Mouse (Mus musculus): Measurements from ENCODE around the gene Hoxb13. TPM values are rescaled to one million over a fixed set of nuclear protein-coding genes. Genes with fewer than 3 reads are reported as not detected.

Gene Hoxb13
- polyA plus RNA-seq (2015; fragmentation: Nextera tagmentation; extraction: Ambion mirVana): 0.08 TPM in 1 of 2 replicates, not detected in the other

DNA sequence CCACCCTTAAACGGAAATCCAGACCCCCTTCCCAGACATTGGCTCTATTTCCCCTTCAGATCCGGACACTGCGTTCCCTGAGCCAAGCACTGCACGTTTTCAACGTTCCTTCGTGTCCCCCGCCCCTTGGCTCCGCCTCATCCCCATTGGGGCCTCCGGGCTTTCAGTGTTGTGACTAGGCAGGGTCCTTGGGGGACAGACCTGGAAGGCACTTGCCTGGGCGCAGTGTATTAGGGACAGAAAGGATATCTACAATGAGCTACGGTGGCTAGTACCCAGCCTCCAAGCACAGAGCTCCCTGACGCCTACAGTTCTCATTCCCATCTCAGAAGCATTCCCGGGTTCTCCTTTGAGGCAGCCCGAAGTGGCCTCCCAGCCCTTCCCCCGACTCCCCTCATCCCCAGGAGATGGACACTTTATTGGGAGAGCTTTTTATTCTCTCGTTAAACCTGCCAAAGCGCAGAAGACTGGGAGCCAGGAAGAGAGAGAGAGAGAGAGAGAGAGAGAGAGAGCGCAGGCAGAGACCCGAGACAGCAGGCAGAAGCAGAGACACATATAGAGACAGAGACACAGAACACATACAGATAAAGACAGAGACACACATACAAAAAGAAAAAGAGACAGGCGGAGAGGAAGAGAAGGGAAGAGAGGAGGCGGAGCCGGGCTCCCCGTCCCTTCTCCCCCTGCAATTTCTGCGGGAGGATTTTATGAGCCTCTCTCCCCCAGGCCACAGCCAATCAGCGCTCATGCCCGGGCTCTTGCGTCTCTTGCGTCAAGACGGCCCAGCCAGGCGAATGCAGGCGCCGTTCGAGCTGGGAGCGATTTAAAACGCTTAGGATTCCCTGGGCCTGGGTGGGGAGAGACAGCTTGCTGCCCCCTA lies at the start of gene Hoxb13:
Hoxb13 (plus strand) TSS at position 796 of the 880 bp plus-strand sequence.
- no peaks in the 10 kb centered on the region for H3K36me3 ChIP-seq (ENCODE audit: control insufficient read depth, insufficient read depth)
- no peak within 1 kb of the TSS for H3K4me2 ChIP-seq (ENCODE audit: low read depth, low read length)
- WGBS: 2% methylated on average over 35 of the region's 35 CpGs
- 0 out of 2 replicates have a peak within 1 kb of the TSS, but pooled peaks have one; percentile 11 for H3K4me3 ChIP-seq (ENCODE audit: low read length)
- H3K9me3 ChIP-seq (replicated peaks; ENCODE audit: control insufficient read depth, low read length): no peaks in the 10 kb centered on the region
- H3K27ac ChIP-seq (ENCODE audit: low read length): no peak within 1 kb of the TSS
- H3K4me1 ChIP-seq (ENCODE audit: control insufficient read depth, insufficient read depth, low read length): no peaks in the 10 kb centered on the region
- no peak within 1 kb of the TSS for H3K9ac ChIP-seq (ENCODE audit: low read length)
- peaks cover 98% of the 10 kb centered on the region for H3K27me3 ChIP-seq (ENCODE audit: control insufficient read depth, insufficient read depth, low read length)
- ATAC-seq (replicated peaks; ENCODE audit: extremely low read depth, insufficient read depth, low FRiP score): no peak

GRCm38 (mm10) chr11:96145622-96146270 lies 48.4 kb upstream of the Hoxb13 start:
- peak overlapping the region; percentile 46; the same call in 1 of the 2 replicates for H3K9ac ChIP-seq (ENCODE audit: low read length)

GRCm38 (mm10) chr11:96147471-96147870 lies 46.6 kb upstream of the Hoxb13 start:
- H3K36me3 ChIP-seq (ENCODE audit: control insufficient read depth, insufficient read depth): no peaks in the 10 kb centered on the region
- no peak overlapping the region for H3K4me3 ChIP-seq (ENCODE audit: low read length)
- H3K9me3 ChIP-seq (replicated peaks; ENCODE audit: control insufficient read depth, low read length): peaks cover 4% of the 10 kb centered on the region; the same call in 1 of the 2 replicates
- H3K4me1 ChIP-seq (ENCODE audit: control insufficient read depth, insufficient read depth, low read length): peaks cover 3% of the 10 kb centered on the region
- no peak for ATAC-seq (replicated peaks; ENCODE audit: extremely low read depth, insufficient read depth, low FRiP score)
- H3K4me2 ChIP-seq (ENCODE audit: low read depth, low read length): no peak overlapping the region
- no peak overlapping the region for H3K27ac ChIP-seq (ENCODE audit: low read length)
- WGBS: 67% methylated on average over 6 of the region's 6 CpGs
- no peak overlapping the region for H3K9ac ChIP-seq (ENCODE audit: low read length)
- H3K27me3 ChIP-seq (ENCODE audit: control insufficient read depth, insufficient read depth, low read length): peaks cover 63% of the 10 kb centered on the region

More at GRCm38 (mm10) chr11:96145622-96146270, 48.4 kb upstream of the Hoxb13 start:
- Histone ChIP-seq H3K27me3 (ENCODE audit: control insufficient read depth, insufficient read depth, low read length) (peaks cover 48% of the 10 kb centered on the region), H3K4me2 (ENCODE audit: low read depth, low read length) (peak overlapping the region; percentile 51; the same call in 1 of the 2 replicates), H3K4me1 (ENCODE audit: control insufficient read depth, insufficient read depth, low read length) (peaks cover 3% of the 10 kb centered on the region), H3K27ac (ENCODE audit: low read length) (no peak overlapping the region), H3K9me3 (replicated peaks; ENCODE audit: control insufficient read depth, low read length) (peaks cover 4% of the 10 kb centered on the region; the same call in 1 of the 2 replicates), H3K36me3 (ENCODE audit: control insufficient read depth, insufficient read depth) (no peaks in the 10 kb centered on the region), H3K4me3 (ENCODE audit: low read length) (peak overlapping the region; percentile 30; the same call in 1 of the 2 replicates)
- 2% methylated on average over 15 of the region's 15 CpGs for WGBS
- no peak for ATAC-seq (replicated peaks; ENCODE audit: extremely low read depth, insufficient read depth, low FRiP score)

DNA sequence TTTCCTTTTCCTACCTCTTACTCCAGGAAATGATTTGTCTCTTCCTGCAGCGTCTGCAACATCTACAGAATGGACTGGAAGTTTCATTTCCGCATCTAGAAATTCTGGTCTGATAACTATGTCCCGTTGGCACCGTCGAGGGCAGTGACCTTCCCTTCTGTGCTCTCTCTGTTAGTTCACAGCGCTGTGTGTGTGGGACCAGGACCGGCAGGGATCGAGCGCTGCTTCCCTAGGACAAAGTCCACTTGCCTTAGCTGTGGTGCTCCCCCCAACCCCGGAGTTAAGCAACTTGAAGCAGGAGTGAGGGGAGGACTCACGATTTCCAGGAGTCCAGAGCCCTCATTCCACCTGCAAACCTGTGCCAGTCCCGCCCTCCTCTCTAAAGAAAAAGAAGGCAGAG lies 29.3 kb upstream of the Hoxb13 start:
- ATAC-seq (replicated peaks; ENCODE audit: extremely low read depth, insufficient read depth, low FRiP score): no peak
- H3K9ac ChIP-seq (ENCODE audit: low read length): no peak overlapping the region
- peaks cover 77% of the 10 kb centered on the region for H3K27me3 ChIP-seq (ENCODE audit: control insufficient read depth, insufficient read depth, low read length)
- no peak overlapping the region for H3K4me3 ChIP-seq (ENCODE audit: low read length)
- H3K4me1 ChIP-seq (ENCODE audit: control insufficient read depth, insufficient read depth, low read length): no peaks in the 10 kb centered on the region
- H3K36me3 ChIP-seq (ENCODE audit: control insufficient read depth, insufficient read depth): no peaks in the 10 kb centered on the region
- WGBS: 52% methylated on average over 12 of the region's 12 CpGs
- no peak overlapping the region for H3K27ac ChIP-seq (ENCODE audit: low read length)
- no peak overlapping the region for H3K4me2 ChIP-seq (ENCODE audit: low read depth, low read length)
- H3K9me3 ChIP-seq (replicated peaks; ENCODE audit: control insufficient read depth, low read length): 0 out of 2 replicates have a peak, but pooled peaks cover 3% of the 10 kb centered on the region

DNA sequence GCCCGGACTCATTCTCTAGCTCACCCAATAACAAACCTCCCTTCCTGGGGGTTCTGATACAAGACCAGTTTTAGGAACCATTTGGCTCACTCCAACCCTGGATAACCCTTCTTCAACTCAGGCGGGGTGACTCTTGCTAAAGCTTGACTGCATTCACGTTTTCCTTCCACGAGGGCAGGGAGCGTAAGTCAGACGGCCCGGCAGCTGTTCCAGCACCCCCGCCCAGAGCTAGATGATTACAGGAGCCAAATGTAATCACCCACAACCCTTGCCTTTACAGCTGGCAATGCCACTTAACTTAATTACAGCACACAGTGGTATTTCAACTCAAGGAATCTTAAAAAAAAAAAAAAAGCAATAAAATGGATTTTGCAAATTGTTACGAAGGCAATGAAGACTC lies 26.0 kb upstream of the Hoxb13 start:
- 31% methylated on average over 9 of the region's 9 CpGs for WGBS
- H3K27me3 ChIP-seq (ENCODE audit: control insufficient read depth, insufficient read depth, low read length): peaks cover 93% of the 10 kb centered on the region
- no peaks in the 10 kb centered on the region for H3K4me1 ChIP-seq (ENCODE audit: control insufficient read depth, insufficient read depth, low read length)
- no peak overlapping the region for H3K4me2 ChIP-seq (ENCODE audit: low read depth, low read length)
- H3K9ac ChIP-seq (ENCODE audit: low read length): no peak overlapping the region
- no peak overlapping the region for H3K4me3 ChIP-seq (ENCODE audit: low read length)
- no peaks in the 10 kb centered on the region for H3K36me3 ChIP-seq (ENCODE audit: control insufficient read depth, insufficient read depth)
- H3K9me3 ChIP-seq (replicated peaks; ENCODE audit: control insufficient read depth, low read length): no peaks in the 10 kb centered on the region
- no peak for ATAC-seq (replicated peaks; ENCODE audit: extremely low read depth, insufficient read depth, low FRiP score)
- H3K27ac ChIP-seq (ENCODE audit: low read length): no peak overlapping the region

DNA sequence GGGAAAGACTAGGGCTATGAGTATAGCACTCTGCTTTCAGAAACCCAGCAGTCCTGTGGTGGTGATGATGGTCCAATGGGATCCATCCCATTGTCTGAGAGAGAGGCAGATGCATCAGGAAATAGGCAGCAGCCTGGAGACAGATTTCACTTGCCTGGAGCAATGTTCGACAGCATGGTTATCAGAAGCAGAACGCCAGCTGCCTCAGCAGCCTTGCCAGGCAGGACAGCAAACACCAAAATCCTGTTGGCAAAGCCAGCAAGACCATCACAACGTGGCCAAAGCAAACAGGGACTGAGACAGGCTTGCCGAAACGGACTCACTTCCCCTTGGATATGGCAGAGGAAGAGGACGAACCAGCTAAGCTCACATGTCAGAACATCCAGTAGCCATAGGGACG lies 25.1 kb upstream of the Hoxb13 start:
- no peak overlapping the region for H3K4me2 ChIP-seq (ENCODE audit: low read depth, low read length)

DNA sequence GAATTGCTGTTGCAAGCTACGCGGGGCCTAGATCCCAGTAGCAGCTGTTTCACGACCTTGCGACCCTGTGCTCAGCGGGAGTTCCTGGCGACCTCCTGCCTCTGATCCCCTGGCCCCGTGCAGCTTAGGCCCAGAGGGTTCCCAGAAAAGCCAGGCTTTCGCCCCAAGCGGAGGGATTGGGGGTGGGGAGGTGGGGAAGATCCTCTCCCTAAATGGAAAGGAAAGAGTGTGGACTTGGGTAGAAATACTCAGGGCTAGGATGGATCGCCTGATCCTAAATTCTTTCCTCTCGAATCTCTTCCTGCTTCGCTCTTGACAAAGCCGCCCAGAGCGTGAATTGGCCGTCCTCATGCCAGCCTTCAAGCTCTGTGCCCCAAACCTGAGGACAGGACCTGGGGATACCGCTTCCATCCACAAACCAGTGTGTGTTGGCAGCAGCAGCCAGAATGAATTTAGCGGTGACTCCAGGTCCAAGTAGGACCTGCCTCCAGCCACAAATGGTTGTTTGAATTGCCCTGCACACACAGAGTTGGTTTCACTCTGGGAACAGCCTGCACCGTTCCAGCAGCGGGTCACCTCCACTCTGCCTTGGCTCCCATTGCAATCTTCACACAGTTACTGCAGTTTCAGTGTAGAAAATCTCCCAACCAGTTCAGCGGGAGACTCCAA lies 23.3 kb upstream of the Hoxb13 start:
- Histone ChIP-seq H3K9me3 (replicated peaks; ENCODE audit: control insufficient read depth, low read length) (no peaks in the 10 kb centered on the region), H3K27ac (ENCODE audit: low read length) (no peak overlapping the region), H3K36me3 (ENCODE audit: control insufficient read depth, insufficient read depth) (no peaks in the 10 kb centered on the region), H3K27me3 (ENCODE audit: control insufficient read depth, insufficient read depth, low read length) (peaks cover 98% of the 10 kb centered on the region), H3K4me3 (ENCODE audit: low read length) (no peak overlapping the region), H3K4me1 (ENCODE audit: control insufficient read depth, insufficient read depth, low read length) (no peaks in the 10 kb centered on the region), H3K9ac (ENCODE audit: low read length) (no peak overlapping the region), H3K4me2 (ENCODE audit: low read depth, low read length) (no peak overlapping the region)
- 3% methylated on average over 20 of the region's 20 CpGs for WGBS
- ATAC-seq (replicated peaks; ENCODE audit: extremely low read depth, insufficient read depth, low FRiP score): no peak

More for the DNA sequence above, 25.1 kb upstream of the Hoxb13 start:
- Histone ChIP-seq H3K27ac (ENCODE audit: low read length) (no peak overlapping the region), H3K36me3 (ENCODE audit: control insufficient read depth, insufficient read depth) (no peaks in the 10 kb centered on the region), H3K4me3 (ENCODE audit: low read length) (no peak overlapping the region), H3K9me3 (replicated peaks; ENCODE audit: control insufficient read depth, low read length) (no peaks in the 10 kb centered on the region), H3K4me1 (ENCODE audit: control insufficient read depth, insufficient read depth, low read length) (no peaks in the 10 kb centered on the region), H3K9ac (ENCODE audit: low read length) (no peak overlapping the region), H3K27me3 (ENCODE audit: control insufficient read depth, insufficient read depth, low read length) (peaks cover 98% of the 10 kb centered on the region)
- ATAC-seq (replicated peaks; ENCODE audit: extremely low read depth, insufficient read depth, low FRiP score): no peak
- WGBS: 13% methylated on average over 7 of the region's 7 CpGs

DNA sequence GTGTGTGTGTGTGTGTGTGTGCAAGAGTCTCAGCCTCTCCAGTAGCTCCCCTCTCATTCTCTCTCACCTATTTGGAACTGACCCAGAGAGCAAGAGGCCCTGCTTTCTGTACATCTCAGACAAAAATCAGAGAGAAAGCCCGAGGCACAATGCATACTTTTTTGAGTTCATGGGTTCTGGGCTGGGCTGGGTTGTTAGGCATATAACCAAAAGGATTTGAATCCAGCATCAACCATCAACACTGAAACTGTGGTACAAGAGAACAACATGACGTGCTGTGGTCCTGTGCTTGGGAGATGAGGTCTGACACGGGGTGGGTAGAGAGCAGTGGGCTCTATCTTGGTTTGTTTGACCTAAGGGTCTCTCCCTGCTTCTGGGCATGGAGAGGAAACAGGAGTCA lies 22.5 kb upstream of the Hoxb13 start:
- Histone ChIP-seq H3K36me3 (ENCODE audit: control insufficient read depth, insufficient read depth) (no peaks in the 10 kb centered on the region), H3K9ac (ENCODE audit: low read length) (no peak overlapping the region), H3K27me3 (ENCODE audit: control insufficient read depth, insufficient read depth, low read length) (peaks cover 98% of the 10 kb centered on the region), H3K4me2 (ENCODE audit: low read depth, low read length) (no peak overlapping the region), H3K9me3 (replicated peaks; ENCODE audit: control insufficient read depth, low read length) (no peaks in the 10 kb centered on the region), H3K27ac (ENCODE audit: low read length) (no peak overlapping the region), H3K4me3 (ENCODE audit: low read length) (no peak overlapping the region), H3K4me1 (ENCODE audit: control insufficient read depth, insufficient read depth, low read length) (no peaks in the 10 kb centered on the region)
- WGBS: 7% methylated on average over 3 of the region's 3 CpGs
- no peak for ATAC-seq (replicated peaks; ENCODE audit: extremely low read depth, insufficient read depth, low FRiP score)

Measured in heart, embryonic 16.5 days (tissue).